Mouse (Mus musculus) heart, postnatal 14 days (tissue): ENCODE data around the gene Tmem212. TPM values are rescaled to one million over a fixed set of nuclear protein-coding genes. Genes with fewer than 3 reads are reported as not detected.

ENCODE experiments used
- DNase-seq, 2 experiments: peaks; one replicate each; pipeline ENCODE4 v3.0.0; 2021 to 2022
- intact Hi-C: fragments of 180-260 bp; cut with DNase I; formaldehyde crosslinking; loops from one replicate; pipeline ENCODE4 v1.15.1; 2025
- total RNA-seq, 2 experiments: library from RNA; stranded (reverse); gene quantifications; 2 replicates each; pipeline ENCODE4 v1.2.3; 2021

Tmem212 gene
- total RNA-seq, 2 experiments from 2014 or later, result 0.55 TPM; not detected in 1

DNA sequence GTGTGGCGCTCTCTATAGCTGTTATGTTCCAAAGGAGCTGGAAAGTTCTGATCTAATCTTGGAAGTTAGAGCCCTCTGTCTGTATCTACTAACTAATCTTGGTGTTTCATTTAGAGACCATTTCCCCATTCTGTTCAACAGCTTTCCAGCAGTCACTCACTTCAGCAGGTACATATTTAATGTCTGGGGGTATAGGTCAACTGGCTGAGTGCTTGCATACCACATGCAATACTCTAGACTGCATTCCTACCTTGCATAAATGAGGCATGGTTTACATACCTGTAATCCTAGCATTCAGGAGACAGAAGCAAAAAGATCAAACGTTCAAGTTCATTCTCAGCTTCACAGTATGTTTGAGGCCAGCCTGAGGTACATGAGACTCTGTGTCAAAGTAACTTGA, 39.9 kb downstream of the Tmem212 start:
- intact Hi-C loops, result no loop called here
- no peak for DNase-seq

GRCm38 (mm10) chr3:27854431-27855180, 41.6 kb downstream of the Tmem212 start:
- no peak for DNase-seq

DNA sequence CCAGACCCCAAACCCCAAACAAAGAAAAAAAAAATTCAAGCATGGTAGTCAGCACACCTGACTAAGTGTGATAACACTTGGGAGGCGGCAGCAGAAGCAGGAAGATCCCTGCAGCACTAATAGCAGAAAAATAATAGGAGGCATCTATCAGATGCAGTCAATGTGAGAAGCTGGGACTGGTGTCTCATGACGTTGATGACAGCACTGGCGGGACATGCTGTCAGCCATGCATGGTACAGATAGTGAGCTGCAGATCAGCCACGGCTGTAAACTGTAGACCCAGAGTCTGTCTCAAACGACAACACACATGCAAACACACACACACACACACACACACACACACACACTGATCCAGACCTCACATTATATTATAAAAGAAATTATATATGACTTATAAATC, 52.9 kb downstream of the Tmem212 start:
- intact Hi-C loops, result no loop called here
- no peak for DNase-seq

More at GRCm38 (mm10) chr3:27854431-27855180, 41.6 kb downstream of the Tmem212 start:
- intact Hi-C loops, result no loop called here

DNA sequence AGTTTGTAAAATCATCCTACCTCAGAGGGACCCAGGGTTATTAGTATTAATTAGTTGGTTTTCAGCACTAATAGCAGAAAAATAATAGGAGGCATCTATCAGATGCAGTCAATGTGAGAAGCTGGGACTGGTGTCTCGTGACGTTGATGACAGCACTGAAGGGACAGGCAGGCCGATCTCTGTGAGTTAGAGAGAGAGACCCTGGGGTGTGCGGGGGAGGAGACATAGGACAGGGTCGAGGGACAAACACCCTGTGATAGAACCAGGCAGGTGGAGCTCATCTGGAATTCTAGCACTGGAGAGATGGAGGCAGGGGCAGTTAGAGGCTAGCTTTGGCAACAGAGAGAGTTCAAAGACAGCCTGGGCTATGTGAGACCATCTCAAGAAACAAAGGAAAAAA, 53.3 kb downstream of the Tmem212 start:
- DNase-seq, result no peak
- intact Hi-C loops, result no loop called here

GRCm38 (mm10) chr3:27840311-27840710, 55.9 kb downstream of the Tmem212 start:
- intact Hi-C loops, result no loop called here
- DNase-seq, result no peak

DNA sequence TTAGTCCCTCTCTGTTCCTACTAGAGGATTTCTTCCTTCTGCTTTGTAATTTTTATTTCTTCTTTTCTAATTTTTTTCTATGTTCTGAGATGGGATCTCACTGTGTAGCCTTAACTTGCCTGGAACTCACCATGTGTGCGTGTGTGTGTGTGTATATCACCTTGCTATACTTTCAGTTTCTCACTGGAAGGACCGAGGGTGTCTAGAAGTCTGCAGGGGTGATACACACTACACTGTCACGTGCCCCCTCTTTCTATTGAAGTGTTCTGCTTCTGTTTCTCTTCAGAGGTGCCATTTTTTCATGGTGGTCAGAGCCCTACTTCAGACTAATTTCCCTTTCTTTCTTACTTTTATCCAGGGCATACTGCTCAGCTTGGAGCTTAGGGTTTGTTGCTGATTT, 56.4 kb downstream of the Tmem212 start:
- intact Hi-C loops, result no loop called here
- no peak for DNase-seq

GRCm38 (mm10) chr3:27839231-27839630, 56.9 kb downstream of the Tmem212 start:
- intact Hi-C loops, result no loop called here
- DNase-seq, result no peak

- peak in 1 of 2 experiments; percentile 18 for DNase-seq
- intact Hi-C loops, result no loop called here
Measured at GRCm38 (mm10) chr3:27836297-27836696, 59.9 kb downstream of the Tmem212 start.

DNA sequence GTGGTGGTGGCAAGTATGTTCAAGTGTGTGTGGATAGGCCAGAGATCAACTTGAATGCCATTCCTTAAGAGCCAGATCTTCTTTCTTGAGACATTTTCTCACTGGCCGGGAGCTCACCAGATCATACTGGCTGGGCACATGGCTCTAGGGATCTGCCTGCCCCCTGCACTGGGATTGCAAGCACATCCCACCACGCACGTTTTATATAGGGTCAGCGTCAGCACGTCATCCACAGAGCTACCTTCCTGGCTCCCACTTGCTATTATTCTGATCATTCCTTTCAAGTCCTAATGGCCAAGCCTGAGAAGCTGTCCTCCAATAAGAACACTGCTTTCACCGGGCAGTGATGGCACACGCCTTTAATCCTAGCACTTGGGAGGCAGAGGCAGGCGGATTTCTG, 60.4 kb downstream of the Tmem212 start:
- DNase-seq, result no peak
- intact Hi-C loops, result no loop called here

GRCm38 (mm10) chr3:27828755-27829154, 67.4 kb downstream of the Tmem212 start:
- intact Hi-C loops, result no loop called here

GRCm38 (mm10) chr3:27827236-27827635, 68.9 kb downstream of the Tmem212 start:
- intact Hi-C loops, result no loop called here
- DNase-seq, result no peak

More at GRCm38 (mm10) chr3:27828755-27829154, 67.4 kb downstream of the Tmem212 start:
- no peak for DNase-seq

- no peak for DNase-seq
- intact Hi-C loops, result no loop called here
Measured at GRCm38 (mm10) chr3:27825985-27826384, 70.2 kb downstream of the Tmem212 start.

Other genes starting within 250 kb of the Tmem212 start
- 10 to 100 TPM; 73.2 to 79.0 TPM for gene Fndc3b, start 185.1 kb downstream of the Tmem212 start, total RNA-seq
- gene Pld1, start 42.3 kb upstream of the Tmem212 start, total RNA-seq, result 10 to 100 TPM; 16.0 to 19.2 TPM